Mouse (Mus musculus) heart, adult 2 months (tissue): Measurements from ENCODE around the gene Palm2.

Source experiments
- CTCF ChIP-seq: fragments of 200-600 bp; IDR thresholded peaks from 2 replicates; pipeline ENCODE4 v1.8.1; 2022; ENCODE audit warnings: antibody characterized with exemption, mild to moderate bottlenecking, moderate library complexity
- POLR2A ChIP-seq: fragments of 200-500 bp; IDR thresholded peaks from 2 replicates; pipeline ENCODE4 v1.6.1; 2011; ENCODE audit warnings: mild to moderate bottlenecking, low read depth, low read length, control low read depth; ENCODE audit not compliant: insufficient read depth

GRCm38 (mm10) chr4:57751566-57751965 lies 317.5 kb downstream of the Palm2 start:
- TF ChIP-seq POLR2A = no peak
- no peak for TF ChIP-seq CTCF
